Mouse (Mus musculus) midbrain, embryonic 16.5 days (tissue): ENCODE results near the gene Tagap. TPM values are rescaled to one million over a fixed set of nuclear protein-coding genes. Genes with fewer than 3 reads are reported as not detected.

ENCODE experiments used
- ATAC-seq: fragments of 200-750 bp; cut with Nextera tagmentation; 2 replicates; pipeline ENCODE4 v1.8.0; 2017; ENCODE audit warnings: moderate TSS enrichment
- H3K27ac ChIP-seq: fragments of 300-500 bp; sonication (generic); 2 replicates; pipeline ENCODE4 v1.5.1; 2014; ENCODE audit warnings: mild to moderate bottlenecking, low read length, mixed read lengths
- H3K27me3 ChIP-seq: fragments of 300-500 bp; sonication (generic); 2 replicates; pipeline ENCODE4 v1.6.1; 2014; ENCODE audit warnings: low read depth, low read length, mixed read lengths; ENCODE audit not compliant: control insufficient read depth, insufficient read depth
- H3K36me3 ChIP-seq: fragments of 300-500 bp; sonication (generic); 2 replicates; pipeline ENCODE4 v1.6.1; 2014; ENCODE audit warnings: mild to moderate bottlenecking, low read length, moderate library complexity, mixed read lengths; ENCODE audit not compliant: control insufficient read depth, insufficient read depth
- H3K4me1 ChIP-seq: fragments of 300-500 bp; sonication (generic); 2 replicates; pipeline ENCODE4 v1.6.1; 2014; ENCODE audit warnings: mild to moderate bottlenecking, low read length, mixed read lengths; ENCODE audit not compliant: control insufficient read depth, insufficient read depth
- H3K4me2 ChIP-seq: fragments of 300-500 bp; sonication (generic); 2 replicates; pipeline ENCODE4 v1.6.1; 2014; ENCODE audit warnings: mild to moderate bottlenecking, low read length, mixed read lengths
- H3K4me3 ChIP-seq: fragments of 300-500 bp; sonication (generic); 2 replicates; pipeline ENCODE4 v1.5.1; 2014; ENCODE audit warnings: low read depth, mild to moderate bottlenecking, low read length, moderate library complexity, mixed read lengths
- H3K9ac ChIP-seq: fragments of 300-500 bp; sonication (generic); 2 replicates; pipeline ENCODE4 v1.6.1; 2014; ENCODE audit warnings: low read depth, low read length, mixed read lengths
- H3K9me3 ChIP-seq: fragments of 300-500 bp; sonication (generic); replicated peaks from 2 replicates; pipeline ENCODE4 v1.6.1; 2014; ENCODE audit warnings: mild to moderate bottlenecking, low read length, mixed read lengths; ENCODE audit not compliant: control insufficient read depth, poor library complexity, severe bottlenecking
- WGBS: fragments of 180-500 bp; shearing (Covaris S2); extraction: QIAGEN DNeasy Blood & Tissue Kit; methylation state at CpG from one replicate; pipeline ENCODE4 v1.1.7; 2014; 5-methylcytosine and 5-hydroxymethylcytosine counted together
- polyA plus RNA-seq: library from polyadenylated mRNA; unstranded; fragments of >200 nt; fragmentation: Nextera tagmentation; extraction: Ambion mirVana; gene quantifications from 2 replicates; pipeline ENCODE4 v1.2.1, GENCODE M21; 2015

The Tagap gene
- polyA plus RNA-seq, 1 experiment from 2014 or later, result 0.48 TPM

DNA sequence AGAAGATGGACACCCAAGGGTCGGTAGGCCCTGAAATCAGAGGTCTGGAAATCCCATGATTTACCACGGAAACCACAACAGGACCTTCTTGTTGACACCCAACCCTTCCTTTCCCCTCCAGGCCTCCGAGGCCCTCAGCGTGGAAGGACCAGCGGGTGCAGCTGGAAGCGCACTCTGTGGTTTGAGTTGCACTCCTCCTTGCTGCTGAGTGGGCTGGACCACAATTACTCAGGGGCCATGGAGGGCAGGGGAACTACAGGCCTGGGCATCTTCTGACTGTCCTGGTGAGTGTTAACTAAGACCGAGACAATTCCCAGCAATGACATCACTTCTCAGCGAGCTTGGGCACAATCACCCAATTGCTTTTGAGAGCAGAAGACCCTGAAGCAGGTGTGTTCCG, 36.8 kb upstream of the Tagap start:
- no peaks in the 10 kb centered on the region for H3K9me3 ChIP-seq
- H3K4me3 ChIP-seq, result no peak overlapping the region
- H3K9ac ChIP-seq, result no peak overlapping the region
- no peaks in the 10 kb centered on the region for H3K36me3 ChIP-seq
- H3K27me3 ChIP-seq, result no peaks in the 10 kb centered on the region
- no peak for ATAC-seq
- no peaks in the 10 kb centered on the region for H3K4me1 ChIP-seq
- H3K27ac ChIP-seq, result no peak overlapping the region
- no peak overlapping the region for H3K4me2 ChIP-seq
- 87% methylated on average over 9 of the region's 9 CpGs for WGBS

- no peaks in the 10 kb centered on the region for H3K27me3 ChIP-seq
- WGBS, result 81% methylated on average over 8 of the region's 8 CpGs
- ATAC-seq, result no peak
- H3K9ac ChIP-seq, result no peak overlapping the region
- H3K9me3 ChIP-seq, result no peaks in the 10 kb centered on the region
- no peak overlapping the region for H3K4me3 ChIP-seq
- H3K27ac ChIP-seq, result no peak overlapping the region
- H3K4me1 ChIP-seq, result no peaks in the 10 kb centered on the region
- H3K36me3 ChIP-seq, result no peaks in the 10 kb centered on the region
- H3K4me2 ChIP-seq, result no peak overlapping the region
Measured at GRCm38 (mm10) chr17:7892676-7893075, 33.1 kb upstream of the Tagap start.

- no peak overlapping the region for H3K4me3 ChIP-seq
- no peak overlapping the region for H3K4me2 ChIP-seq
- no peak overlapping the region for H3K9ac ChIP-seq
- no peak for ATAC-seq
- H3K4me1 ChIP-seq, result no peaks in the 10 kb centered on the region
- H3K27me3 ChIP-seq, result no peaks in the 10 kb centered on the region
- no peaks in the 10 kb centered on the region for H3K9me3 ChIP-seq
- H3K36me3 ChIP-seq, result no peaks in the 10 kb centered on the region
- H3K27ac ChIP-seq, result no peak overlapping the region
- WGBS, result 82% methylated on average over 3 of the region's 3 CpGs
Measured at GRCm38 (mm10) chr17:7894094-7894493, 31.7 kb upstream of the Tagap start.

- 69% methylated on average over 10 of the region's 10 CpGs for WGBS
- no peak overlapping the region for H3K4me3 ChIP-seq
- no peaks in the 10 kb centered on the region for H3K4me1 ChIP-seq
- no peaks in the 10 kb centered on the region for H3K9me3 ChIP-seq
- H3K4me2 ChIP-seq, result no peak overlapping the region
- ATAC-seq, result no peak
- H3K36me3 ChIP-seq, result no peaks in the 10 kb centered on the region
- no peaks in the 10 kb centered on the region for H3K27me3 ChIP-seq
- H3K9ac ChIP-seq, result no peak overlapping the region
- H3K27ac ChIP-seq, result no peak overlapping the region
Measured at GRCm38 (mm10) chr17:7896047-7896635, 29.7 kb upstream of the Tagap start.

- Histone ChIP-seq H3K9ac (no peak overlapping the region), H3K9me3 (no peaks in the 10 kb centered on the region), H3K27me3 (no peaks in the 10 kb centered on the region), H3K27ac (no peak overlapping the region), H3K36me3 (no peaks in the 10 kb centered on the region), H3K4me1 (no peaks in the 10 kb centered on the region), H3K4me2 (no peak overlapping the region), H3K4me3 (no peak overlapping the region)
- ATAC-seq, result no peak
- WGBS, result 86% methylated on average over 11 of the region's 11 CpGs
Measured at GRCm38 (mm10) chr17:7897120-7897519, 28.7 kb upstream of the Tagap start.

- H3K4me3 ChIP-seq, result no peak overlapping the region
- no peaks in the 10 kb centered on the region for H3K27me3 ChIP-seq
- no peaks in the 10 kb centered on the region for H3K9me3 ChIP-seq
- no peak overlapping the region for H3K4me2 ChIP-seq
- no peak overlapping the region for H3K27ac ChIP-seq
- no peak for ATAC-seq
- no peak overlapping the region for H3K9ac ChIP-seq
- H3K36me3 ChIP-seq, result no peaks in the 10 kb centered on the region
- WGBS, result 88% methylated on average over 4 of the region's 4 CpGs
- H3K4me1 ChIP-seq, result no peaks in the 10 kb centered on the region
Measured at GRCm38 (mm10) chr17:7897756-7898155, 28.0 kb upstream of the Tagap start.

DNA sequence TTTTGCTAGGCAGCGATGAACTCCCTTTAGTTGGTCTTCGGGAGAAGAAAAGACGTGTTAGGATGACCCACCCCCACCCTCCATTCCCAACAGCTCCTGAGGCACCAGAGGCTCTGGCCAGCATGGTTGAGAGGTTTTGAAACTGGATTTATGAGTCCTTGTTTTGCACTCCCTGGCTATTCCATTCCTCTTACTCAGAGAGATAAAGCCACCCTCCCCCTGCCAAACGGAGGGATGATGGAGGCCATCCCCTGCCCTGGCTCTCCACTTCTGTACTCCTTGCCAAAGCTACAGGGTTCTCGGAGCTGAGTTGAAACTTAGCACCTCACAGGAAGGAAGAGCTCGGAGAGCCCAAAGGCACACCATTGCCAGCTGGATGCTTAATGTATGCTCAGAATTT, 26.6 kb upstream of the Tagap start:
- H3K9ac ChIP-seq, result no peak overlapping the region
- no peak for ATAC-seq
- no peak overlapping the region for H3K27ac ChIP-seq
- WGBS, result 86% methylated on average over 6 of the region's 6 CpGs
- no peak overlapping the region for H3K4me2 ChIP-seq
- H3K4me1 ChIP-seq, result no peaks in the 10 kb centered on the region
- H3K36me3 ChIP-seq, result no peaks in the 10 kb centered on the region
- no peaks in the 10 kb centered on the region for H3K27me3 ChIP-seq
- no peak overlapping the region for H3K4me3 ChIP-seq
- H3K9me3 ChIP-seq, result no peaks in the 10 kb centered on the region

GRCm38 (mm10) chr17:7899961-7900360, 25.8 kb upstream of the Tagap start:
- no peak for ATAC-seq
- 83% methylated on average over 4 of the region's 4 CpGs for WGBS

GRCm38 (mm10) chr17:7901536-7901935, 24.3 kb upstream of the Tagap start:
- H3K9me3 ChIP-seq, result no peaks in the 10 kb centered on the region
- H3K27ac ChIP-seq, result no peak overlapping the region
- no peaks in the 10 kb centered on the region for H3K4me1 ChIP-seq
- no peak overlapping the region for H3K9ac ChIP-seq
- WGBS, result 82% methylated on average over 2 of the region's 2 CpGs
- no peaks in the 10 kb centered on the region for H3K36me3 ChIP-seq
- no peak overlapping the region for H3K4me2 ChIP-seq
- H3K27me3 ChIP-seq, result no peaks in the 10 kb centered on the region
- no peak overlapping the region for H3K4me3 ChIP-seq
- ATAC-seq, result no peak

More at GRCm38 (mm10) chr17:7899961-7900360, 25.8 kb upstream of the Tagap start:
- Histone ChIP-seq H3K27ac (no peak overlapping the region), H3K9ac (no peak overlapping the region), H3K4me2 (no peak overlapping the region), H3K4me3 (no peak overlapping the region), H3K9me3 (no peaks in the 10 kb centered on the region), H3K36me3 (no peaks in the 10 kb centered on the region), H3K4me1 (no peaks in the 10 kb centered on the region), H3K27me3 (no peaks in the 10 kb centered on the region)
